Mouse (Mus musculus) testis, adult 2 months (tissue): ENCODE results near the gene Kank4.

ENCODE experiments used
- CTCF ChIP-seq: fragments of 200-500 bp; IDR thresholded peaks from 2 replicates; pipeline ENCODE4 v1.5.1; 2012; ENCODE audit warnings: low read depth, mild to moderate bottlenecking, inconsistent platforms, low read length, moderate library complexity; ENCODE audit not compliant: control insufficient read depth, insufficient read depth, insufficient replicate concordance
- POLR2A ChIP-seq: fragments of 200-500 bp; IDR thresholded peaks from 2 replicates; pipeline ENCODE4 v1.6.1; 2012; ENCODE audit warnings: low read depth, mild to moderate bottlenecking, inconsistent platforms, low read length, moderate library complexity; ENCODE audit not compliant: control insufficient read depth

DNA sequence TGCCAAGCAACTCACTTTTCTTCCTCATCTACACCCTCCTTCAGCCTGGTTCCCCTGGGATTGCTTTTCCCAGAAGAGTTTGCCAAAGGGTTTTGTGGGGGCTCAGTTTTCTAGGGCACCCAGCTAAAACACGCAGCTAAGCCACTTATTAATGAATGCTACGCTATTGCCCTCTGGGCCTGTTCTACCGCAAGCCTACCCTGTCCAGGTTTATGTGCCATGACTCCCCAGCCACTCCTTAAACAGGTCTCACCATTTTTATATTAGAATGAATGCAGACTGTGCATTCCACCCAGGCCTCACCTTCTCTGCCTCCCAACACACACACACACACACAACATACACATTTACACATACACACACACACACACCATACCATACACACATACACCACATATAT is 5.7 kb upstream of the Kank4 start:
- TF ChIP-seq POLR2A (no peak), CTCF (no peak)
